Mouse (Mus musculus) testis, adult 2 months (tissue): ENCODE measurements around the gene Atp11a. TPM values are rescaled to one million over a fixed set of nuclear protein-coding genes. Genes with fewer than 3 reads are reported as not detected.

Source experiments
- H3K27ac ChIP-seq: fragments of 200-500 bp; 2 replicates; pipeline ENCODE4 v1.5.1; 2012; ENCODE audit warnings: low read depth, low read length; ENCODE audit not compliant: control insufficient read depth, insufficient read depth
- H3K27me3 ChIP-seq: fragments of 200-500 bp; 2 replicates; pipeline ENCODE4 v1.6.1; 2012; ENCODE audit warnings: mild to moderate bottlenecking, low read length, moderate library complexity; ENCODE audit not compliant: control insufficient read depth, insufficient read depth
- H3K36me3 ChIP-seq: fragments of 200-500 bp; 2 replicates; pipeline ENCODE4 v1.6.1; 2012; ENCODE audit warnings: mild to moderate bottlenecking, low read length; ENCODE audit not compliant: control insufficient read depth, insufficient read depth
- H3K4me1 ChIP-seq: fragments of 200-500 bp; 2 replicates; pipeline ENCODE4 v1.6.1; 2012; ENCODE audit warnings: low read length; ENCODE audit not compliant: control insufficient read depth, insufficient read depth
- H3K4me3 ChIP-seq: fragments of 200-500 bp; 2 replicates; pipeline ENCODE4 v1.5.1; 2012; ENCODE audit warnings: low read depth, mild to moderate bottlenecking, low read length, moderate library complexity, mixed read lengths; ENCODE audit not compliant: control insufficient read depth
- CTCF ChIP-seq: fragments of 200-500 bp; IDR thresholded peaks from 2 replicates; pipeline ENCODE4 v1.5.1; 2012; ENCODE audit warnings: low read depth, mild to moderate bottlenecking, inconsistent platforms, low read length, moderate library complexity; ENCODE audit not compliant: control insufficient read depth, insufficient read depth, insufficient replicate concordance
- POLR2A ChIP-seq: fragments of 200-500 bp; IDR thresholded peaks from 2 replicates; pipeline ENCODE4 v1.6.1; 2012; ENCODE audit warnings: low read depth, mild to moderate bottlenecking, inconsistent platforms, low read length, moderate library complexity; ENCODE audit not compliant: control insufficient read depth
- polyA plus RNA-seq: library from polyadenylated mRNA; depleted of rRNA; stranded (reverse); fragments of >200 nt; gene quantifications from 2 replicates; pipeline ENCODE4 v1.2.3, GENCODE M21; 2012

Gene Atp11a
- polyA plus RNA-seq, 1 experiment, result 83.0 TPM

DNA sequence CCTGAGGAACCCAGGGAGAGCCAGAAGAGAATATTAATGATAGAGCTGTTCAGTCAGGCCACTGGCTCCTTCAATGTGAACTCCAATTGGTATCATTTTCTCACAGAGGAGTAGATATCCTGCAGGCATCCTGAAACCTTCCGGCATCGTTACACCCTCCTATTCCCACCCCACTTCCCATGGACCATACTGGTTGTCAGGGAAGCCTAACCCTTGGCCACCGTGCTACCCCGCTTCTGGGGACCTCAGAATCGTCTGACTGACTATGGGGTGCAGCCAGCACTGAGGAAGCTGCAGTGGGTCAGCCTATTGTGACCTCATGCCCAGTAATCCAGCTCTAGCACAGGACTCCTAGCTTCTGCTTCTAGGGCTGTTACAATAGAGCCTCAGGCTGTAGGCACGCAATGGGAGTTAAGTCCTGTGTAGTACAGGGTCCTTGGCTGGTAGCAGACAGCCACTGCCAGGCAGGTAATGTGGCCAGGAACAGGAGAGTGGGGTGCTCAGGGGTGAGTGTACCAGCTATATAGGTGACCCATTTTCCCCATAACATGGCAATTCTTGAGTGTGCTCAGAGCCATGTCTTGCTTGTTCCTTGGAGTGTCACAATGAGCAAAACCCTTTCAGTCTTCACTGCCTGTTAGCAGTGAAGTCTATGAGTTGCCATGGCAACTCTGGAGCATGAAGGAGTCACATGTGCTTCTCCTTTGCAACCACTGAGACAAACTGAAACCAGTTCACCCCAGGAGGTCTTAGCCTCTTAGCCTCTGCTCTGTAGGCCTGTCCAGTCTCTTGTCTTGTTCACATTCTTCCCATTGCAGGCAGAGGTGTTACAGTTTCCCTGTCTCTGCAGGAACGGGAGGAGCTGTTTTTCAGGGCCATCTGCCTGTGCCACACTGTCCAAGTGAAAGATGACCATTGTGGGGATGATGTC is 75.1 kb downstream of the Atp11a start:
- peak overlapping the region; percentile 43 for H3K4me3 ChIP-seq
- H3K27me3 ChIP-seq, result no peaks in the 10 kb centered on the region
- H3K27ac ChIP-seq, result no peak overlapping the region
- peaks cover 6% of the 10 kb centered on the region for H3K36me3 ChIP-seq
- TF ChIP-seq CTCF, result no peak
- peak; percentile 40; the same call in 1 of the 2 replicates for TF ChIP-seq POLR2A
- no peaks in the 10 kb centered on the region for H3K4me1 ChIP-seq

DNA sequence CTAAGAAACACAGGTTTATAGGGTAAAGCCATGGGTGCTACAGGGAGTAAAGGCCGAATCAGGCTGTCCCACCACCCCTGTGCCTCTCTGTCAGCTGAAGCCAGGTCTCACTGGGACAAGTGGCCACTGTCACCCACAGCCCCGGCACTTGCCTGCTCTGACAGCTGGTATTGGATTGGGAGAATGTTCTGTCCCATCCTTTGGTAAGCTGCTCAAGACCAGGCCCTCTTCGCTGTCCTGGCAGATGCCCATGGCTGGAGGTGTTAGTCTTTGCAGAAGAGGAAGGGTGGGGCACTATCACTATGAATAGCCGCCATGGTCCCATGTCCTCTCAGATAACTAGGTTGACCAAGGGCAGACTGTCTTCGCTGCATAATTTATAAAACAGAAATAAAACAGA is 76.8 kb downstream of the Atp11a start:
- H3K4me3 ChIP-seq, result no peak overlapping the region
- H3K27ac ChIP-seq, result no peak overlapping the region
- no peaks in the 10 kb centered on the region for H3K27me3 ChIP-seq
- H3K4me1 ChIP-seq, result no peaks in the 10 kb centered on the region
- peaks cover 6% of the 10 kb centered on the region for H3K36me3 ChIP-seq
- no peak for TF ChIP-seq POLR2A
- no peak for TF ChIP-seq CTCF

DNA sequence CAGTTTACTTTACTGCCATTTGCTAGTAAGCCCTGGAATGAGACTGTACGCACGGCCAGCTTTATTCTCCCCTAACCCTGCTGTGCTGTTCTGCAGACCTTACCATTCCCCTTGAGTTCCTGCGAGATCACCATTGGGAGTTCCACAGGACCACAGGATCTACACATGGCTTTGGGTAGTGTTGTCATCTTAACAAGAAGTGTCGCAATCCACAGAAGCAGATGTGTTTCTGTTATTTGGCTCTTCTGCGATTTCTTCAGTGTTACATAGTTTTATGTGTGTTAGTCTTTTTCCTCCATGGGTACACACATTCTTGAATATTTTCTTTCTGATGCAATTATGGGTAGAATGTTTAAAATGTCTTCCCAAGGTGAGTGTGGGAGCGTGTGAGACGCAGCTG is 84.0 kb downstream of the Atp11a start:
- peaks cover 2% of the 10 kb centered on the region for H3K4me1 ChIP-seq
- no peak for TF ChIP-seq CTCF
- no peak for TF ChIP-seq POLR2A
- no peak overlapping the region for H3K27ac ChIP-seq
- no peaks in the 10 kb centered on the region for H3K27me3 ChIP-seq
- H3K4me3 ChIP-seq, result peak overlapping the region; percentile 17
- peaks cover 5% of the 10 kb centered on the region for H3K36me3 ChIP-seq

DNA sequence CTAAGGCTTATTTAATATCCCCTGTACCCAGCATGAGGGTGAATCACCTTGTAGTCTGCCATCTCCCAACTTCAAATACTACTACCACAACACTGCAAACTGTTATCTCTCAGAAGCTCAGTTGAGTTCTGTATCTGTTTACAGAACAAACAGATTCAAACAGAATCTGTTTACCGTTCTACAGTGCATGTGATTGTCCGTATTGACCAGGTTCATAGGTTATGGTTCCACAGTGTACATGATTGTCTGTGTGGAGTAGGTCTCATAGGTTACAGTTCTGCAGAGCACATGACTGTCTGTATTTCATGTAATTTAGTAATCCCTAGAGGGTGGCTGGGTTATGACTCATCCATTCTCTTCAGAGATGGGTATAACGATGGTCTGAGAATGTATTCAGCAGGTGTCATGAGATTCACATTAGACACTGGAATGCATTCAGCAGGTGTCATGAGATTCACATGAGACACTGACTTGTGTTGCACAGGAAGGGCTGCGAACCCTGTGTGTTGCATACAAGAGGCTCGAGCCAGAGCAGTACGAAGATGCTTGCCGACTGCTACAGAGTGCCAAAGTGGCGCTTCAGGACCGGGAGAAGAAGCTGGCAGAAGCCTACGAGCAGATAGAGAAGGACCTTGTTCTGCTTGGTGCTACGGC is 85.7 kb downstream of the Atp11a start:
- no peak overlapping the region for H3K27ac ChIP-seq
- peaks cover 5% of the 10 kb centered on the region for H3K36me3 ChIP-seq
- H3K27me3 ChIP-seq, result no peaks in the 10 kb centered on the region
- H3K4me3 ChIP-seq, result no peak overlapping the region
- TF ChIP-seq CTCF (no peak), POLR2A (no peak)
- H3K4me1 ChIP-seq, result peaks cover 2% of the 10 kb centered on the region

DNA sequence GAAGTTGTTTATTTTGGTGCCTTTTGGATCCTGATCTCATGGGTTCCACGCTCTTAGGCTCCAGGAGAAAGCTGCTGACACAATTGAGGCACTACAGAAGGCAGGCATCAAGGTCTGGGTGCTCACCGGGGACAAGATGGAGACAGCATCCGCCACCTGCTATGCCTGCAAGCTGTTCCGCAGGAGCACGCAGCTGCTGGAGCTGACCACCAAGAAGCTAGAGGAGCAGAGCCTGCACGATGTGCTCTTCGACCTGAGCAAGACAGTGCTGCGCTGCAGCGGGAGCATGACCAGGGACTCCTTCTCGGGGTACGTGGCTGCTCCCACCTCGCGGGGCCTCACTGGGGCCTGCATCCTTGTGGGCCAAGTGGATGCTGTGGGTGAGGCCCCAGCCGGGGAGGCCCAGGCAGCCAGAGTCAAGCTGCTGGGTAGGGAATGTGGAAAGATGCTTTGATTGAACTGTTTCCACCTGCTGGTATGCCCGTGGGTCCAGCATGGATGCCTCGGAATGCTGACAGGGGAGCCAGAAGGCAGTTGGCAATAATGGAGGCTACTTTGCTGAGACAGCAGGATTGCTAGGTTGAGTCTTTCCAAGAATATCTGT is 87.6 kb downstream of the Atp11a start:
- peaks cover 4% of the 10 kb centered on the region for H3K36me3 ChIP-seq

DNA sequence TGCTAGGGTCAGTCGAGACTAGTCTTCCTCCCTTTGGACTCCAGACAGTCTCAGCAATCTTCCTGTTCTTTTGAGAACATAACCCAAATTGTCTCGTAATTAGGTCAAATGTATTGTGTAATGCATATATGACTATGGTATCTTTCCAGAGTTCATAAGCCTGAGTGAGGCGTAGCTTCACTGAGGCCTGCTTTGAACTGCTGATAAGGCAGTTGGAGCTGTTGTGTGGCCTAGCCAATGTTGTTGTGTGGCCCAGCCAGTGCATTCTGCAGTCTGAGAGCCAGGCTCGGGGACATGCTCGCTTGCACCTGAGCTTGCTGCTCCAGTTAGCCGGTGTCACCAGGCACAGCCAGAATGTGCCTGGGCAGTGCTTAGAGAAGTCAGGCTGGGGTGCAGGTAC is 89.6 kb downstream of the Atp11a start:
- Histone ChIP-seq H3K36me3 (peaks cover 2% of the 10 kb centered on the region), H3K4me1 (peaks cover 2% of the 10 kb centered on the region), H3K4me3 (no peak overlapping the region), H3K27ac (no peak overlapping the region), H3K27me3 (no peaks in the 10 kb centered on the region)
- no peak for TF ChIP-seq POLR2A
- TF ChIP-seq CTCF, result no peak

More for the DNA sequence above, 87.6 kb downstream of the Atp11a start:
- Histone ChIP-seq H3K27ac (no peak overlapping the region), H3K4me3 (no peak overlapping the region), H3K27me3 (no peaks in the 10 kb centered on the region), H3K4me1 (peaks cover 2% of the 10 kb centered on the region)
- TF ChIP-seq POLR2A (no peak), CTCF (no peak)

DNA sequence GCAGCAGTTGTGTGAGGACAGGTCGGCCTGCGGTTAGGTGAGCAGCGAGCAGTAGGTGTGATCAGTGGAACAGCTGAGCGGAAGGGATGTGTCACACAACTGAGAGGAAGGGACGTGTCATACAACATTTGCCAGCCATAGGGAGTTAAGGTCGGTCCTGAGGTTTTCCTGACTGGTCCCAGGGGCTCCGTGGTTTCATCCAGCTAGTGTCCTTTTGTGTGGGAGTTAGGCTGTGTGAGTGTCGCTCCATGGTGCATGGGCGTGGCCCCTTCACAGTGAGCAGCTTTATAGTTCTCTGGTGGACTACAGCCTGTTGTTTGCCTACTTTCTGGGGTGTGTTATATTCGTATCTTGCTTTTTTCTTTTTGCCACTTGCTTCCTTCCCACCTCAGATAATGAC is 94.4 kb downstream of the Atp11a start:
- TF ChIP-seq CTCF (no peak), POLR2A (no peak)
- H3K36me3 ChIP-seq, result peaks cover under 1% of the 10 kb centered on the region

More for the DNA sequence above, 94.4 kb downstream of the Atp11a start:
- no peaks in the 10 kb centered on the region for H3K27me3 ChIP-seq
- no peak overlapping the region for H3K4me3 ChIP-seq
- H3K27ac ChIP-seq, result no peak overlapping the region
- no peaks in the 10 kb centered on the region for H3K4me1 ChIP-seq
